Mouse (Mus musculus) common myeloid progenitor, adult 5-6 weeks (primary cell): ENCODE measurements around the gene Tax1bp3. TPM values are rescaled to one million over a fixed set of nuclear protein-coding genes. Genes with fewer than 3 reads are reported as not detected.

Experiments
- ATAC-seq: replicated peaks from 2 replicates; pipeline ENCODE4 v1.8.0; 2016; ENCODE audit warnings: low read depth, mild to moderate bottlenecking, moderate TSS enrichment, inconsistent platforms; ENCODE audit not compliant: poor library complexity, severe bottlenecking
- total RNA-seq: library from RNA; stranded (forward); fragments of 200-1000, 187-1606 nt; gene quantifications from 2 replicates; pipeline ENCODE4 v1.2.3, GENCODE M21; 2017

The Tax1bp3 gene
- total RNA-seq, 1 experiment from 2014 or later = 11.4 TPM

- ATAC-seq = no peak
Observed at GRCm38 (mm10) chr11:73172186-73172585, 4.7 kb upstream of the Tax1bp3 start.

GRCm38 (mm10) chr11:73175612-73176011 is 1.3 kb upstream of the Tax1bp3 start:
- ATAC-seq = no peak

GRCm38 (mm10) chr11:73176186-73176585 is 697 bp upstream of the Tax1bp3 start:
- no peak for ATAC-seq

GRCm38 (mm10) chr11:73177509-73177875 is 609 bp downstream of the Tax1bp3 start:
- peak; percentile 56 for ATAC-seq

- ATAC-seq = no peak
Observed at GRCm38 (mm10) chr11:73177895-73178294, 1.0 kb downstream of the Tax1bp3 start.

GRCm38 (mm10) chr11:73185872-73186615 is 9.2 kb downstream of the Tax1bp3 start:
- ATAC-seq = peak; percentile 55

- ATAC-seq = no peak
Observed at GRCm38 (mm10) chr11:73187231-73187630, 10.3 kb downstream of the Tax1bp3 start.

GRCm38 (mm10) chr11:73193047-73193446 is 16.2 kb downstream of the Tax1bp3 start:
- peak; percentile 81 for ATAC-seq

GRCm38 (mm10) chr11:73194444-73194843 is 17.6 kb downstream of the Tax1bp3 start:
- no peak for ATAC-seq

GRCm38 (mm10) chr11:73198190-73198589 is 21.3 kb downstream of the Tax1bp3 start:
- ATAC-seq = no peak

GRCm38 (mm10) chr11:73198603-73199229 is 21.8 kb downstream of the Tax1bp3 start, which contains the start of gene Ctns:
Gene Ctns, minus strand, starts transcription at chr11:73199042.
- peak; percentile 87 for ATAC-seq

- peak; percentile 95 for ATAC-seq
Observed at GRCm38 (mm10) chr11:73199230-73199712, 22.4 kb downstream of the Tax1bp3 start, which contains the start of gene Shpk. Gene Shpk, plus strand, starts transcription at chr11:73199460.

GRCm38 (mm10) chr11:73199879-73200278 is 23.0 kb downstream of the Tax1bp3 start:
- ATAC-seq = 0 out of 2 replicates have a peak, but pooled peaks have one; percentile 22

- ATAC-seq = no peak
Observed at GRCm38 (mm10) chr11:73201021-73201420, 24.1 kb downstream of the Tax1bp3 start.

- no peak for ATAC-seq
Observed at GRCm38 (mm10) chr11:73201597-73201996, 24.7 kb downstream of the Tax1bp3 start.

GRCm38 (mm10) chr11:73203895-73204294 is 27.0 kb downstream of the Tax1bp3 start:
- ATAC-seq = no peak

- no peak for ATAC-seq
Observed at GRCm38 (mm10) chr11:73205194-73205593, 28.3 kb downstream of the Tax1bp3 start.

- 0 out of 2 replicates have a peak, but pooled peaks have one; percentile 32 for ATAC-seq
Observed at GRCm38 (mm10) chr11:73207621-73208020, 30.7 kb downstream of the Tax1bp3 start.

GRCm38 (mm10) chr11:73213956-73214355 is 37.1 kb downstream of the Tax1bp3 start:
- no peak for ATAC-seq

GRCm38 (mm10) chr11:73219671-73220070 is 42.8 kb downstream of the Tax1bp3 start:
- no peak for ATAC-seq

- ATAC-seq = no peak
Observed at GRCm38 (mm10) chr11:73220651-73221050, 43.8 kb downstream of the Tax1bp3 start.
